Mouse (Mus musculus) MEL (cell line): ENCODE results near the gene Dars. TPM values are rescaled to one million over a fixed set of nuclear protein-coding genes. Genes with fewer than 3 reads are reported as not detected.
A peak's percentile ranks its signal among the peaks of the same experiment; 100 is the strongest.

Experiments
- DNase-seq: peaks from one replicate; pipeline ENCODE4 v3.0.0; 2011; ENCODE audit warnings: low read depth, low spot score
- H3K27ac ChIP-seq: 2 replicates; pipeline ENCODE4 v1.5.1; 2012; ENCODE audit warnings: low read depth, mild to moderate bottlenecking, control low read depth, low read length, moderate library complexity; ENCODE audit not compliant: control insufficient read depth
- H3K27me3 ChIP-seq, 2 experiments: fragments of 150-350 bp in 1 of 2; sonication (generic) in 1 of 2; 2 replicates each; pipeline ENCODE4 v1.6.1; 2012; ENCODE audit warnings: low read length in 2 of 2, mild to moderate bottlenecking in 2 of 2, improper control_type of control experiment in 1 of 2, moderate library complexity in 1 of 2; ENCODE audit not compliant: insufficient read depth in 2 of 2, control insufficient read depth in 1 of 2
- H3K36me3 ChIP-seq, 2 experiments: 2 replicates each; pipeline ENCODE4 v1.6.1; 2012 to 2014; ENCODE audit warnings: low read length in 2 of 2, improper control_type of control experiment in 1 of 2, inconsistent platforms in 1 of 2, mild to moderate bottlenecking in 1 of 2; ENCODE audit not compliant: insufficient read depth in 2 of 2, control insufficient read depth in 1 of 2
- H3K4me1 ChIP-seq, 2 experiments: fragments of 150-350 bp in 1 of 2; sonication (generic) in 1 of 2; 2 replicates each; pipeline ENCODE4 v1.6.1; 2012; ENCODE audit warnings: low read length in 2 of 2, improper control_type of control experiment in 1 of 2, mild to moderate bottlenecking in 1 of 2; ENCODE audit not compliant: insufficient read depth in 2 of 2, control insufficient read depth in 1 of 2
- H3K4me3 ChIP-seq, 2 experiments: fragments of 150-350 bp in 1 of 2; sonication (generic) in 1 of 2; 2 replicates each; pipeline ENCODE4 v1.5.1; 2012; ENCODE audit warnings: low read depth in 2 of 2, low read length in 2 of 2, mild to moderate bottlenecking in 2 of 2, moderate library complexity in 2 of 2, control low read depth in 1 of 2, improper control_type of control experiment in 1 of 2; ENCODE audit not compliant: control insufficient read depth in 1 of 2, insufficient read depth in 1 of 2
- H3K79me2 ChIP-seq: 2 replicates; pipeline ENCODE4 v1.6.1; 2012; ENCODE audit warnings: mild to moderate bottlenecking, low read length, moderate library complexity; ENCODE audit not compliant: control insufficient read depth, poor library complexity, insufficient read depth
- H3K9ac ChIP-seq: 2 replicates; pipeline ENCODE4 v1.6.1; 2012; ENCODE audit warnings: low read depth, mild to moderate bottlenecking, control low read depth, low read length, moderate library complexity; ENCODE audit not compliant: control insufficient read depth, poor library complexity, severe bottlenecking
- H3K9me3 ChIP-seq: fragments of 150-350 bp; sonication (generic); replicated peaks from 2 replicates; pipeline ENCODE4 v1.6.1; 2012; ENCODE audit warnings: mild to moderate bottlenecking, low read length, improper control_type of control experiment, moderate library complexity; ENCODE audit not compliant: insufficient read depth
- CHD1 ChIP-seq: IDR thresholded peaks from 2 replicates; pipeline ENCODE4 v1.6.1; 2012; ENCODE audit warnings: low read depth, mild to moderate bottlenecking, inconsistent platforms, low read length, improper control_type of control experiment
- CTCF ChIP-seq, 3 experiments: IDR thresholded peaks in 2 of 3; conservative IDR thresholded peaks in 1 of 3; 2 replicates each; pipeline ENCODE4 v1.5.1; 2011 to 2012; ENCODE audit warnings: low read length in 3 of 3, low read depth in 2 of 3, mild to moderate bottlenecking in 2 of 3, improper control_type of control experiment in 1 of 3, inconsistent platforms in 1 of 3, mixed read lengths in 1 of 3, moderate library complexity in 1 of 3; ENCODE audit not compliant: control insufficient read depth in 1 of 3, insufficient read depth in 1 of 3, poor library complexity in 1 of 3, severe bottlenecking in 1 of 3
- ETS1 ChIP-seq: IDR thresholded peaks from 2 replicates; pipeline ENCODE4 v1.6.1; 2012; ENCODE audit warnings: low read depth, mild to moderate bottlenecking, inconsistent platforms, low read length, improper control_type of control experiment, moderate library complexity
- GABPA ChIP-seq: IDR thresholded peaks from 2 replicates; pipeline ENCODE4 v1.6.1; 2012; ENCODE audit warnings: low read depth, mild to moderate bottlenecking, inconsistent platforms, low read length, improper control_type of control experiment, moderate library complexity
- HCFC1 ChIP-seq: IDR thresholded peaks from 2 replicates; pipeline ENCODE4 v1.6.1; 2012; ENCODE audit warnings: low read depth, mild to moderate bottlenecking, inconsistent platforms, low read length, improper control_type of control experiment, moderate library complexity
- JUND ChIP-seq: IDR thresholded peaks from 2 replicates; pipeline ENCODE4 v1.6.1; 2011; ENCODE audit warnings: low read depth, mild to moderate bottlenecking, improper control_type of control experiment, low read length
- MEF2A ChIP-seq: IDR thresholded peaks from 2 replicates; pipeline ENCODE4 v1.6.1; 2014; ENCODE audit warnings: low read depth, mild to moderate bottlenecking, inconsistent platforms, low read length, improper control_type of control experiment; ENCODE audit not compliant: poor library complexity, insufficient replicate concordance, severe bottlenecking; ENCODE audit errors: extremely low read depth
- MXI1 ChIP-seq: IDR thresholded peaks from 2 replicates; pipeline ENCODE4 v1.6.1; 2011; ENCODE audit warnings: mild to moderate bottlenecking, low read depth, low read length, improper control_type of control experiment
- MYC ChIP-seq: IDR thresholded peaks from 2 replicates; pipeline ENCODE4 v1.6.1; 2011; ENCODE audit warnings: low read depth, mild to moderate bottlenecking, low read length, improper control_type of control experiment, moderate library complexity
- NRF1 ChIP-seq: IDR thresholded peaks from 2 replicates; pipeline ENCODE4 v1.6.1; 2014; ENCODE audit warnings: low read depth, mild to moderate bottlenecking, inconsistent platforms, low read length, improper control_type of control experiment, moderate library complexity; ENCODE audit not compliant: poor library complexity, insufficient read depth, severe bottlenecking
- POLR2AphosphoS2 ChIP-seq: IDR thresholded peaks from 2 replicates; pipeline ENCODE4 v1.6.1; 2011; ENCODE audit warnings: low read length, improper control_type of control experiment
- RCOR1 ChIP-seq: IDR thresholded peaks from 2 replicates; pipeline ENCODE4 v1.6.1; 2012; ENCODE audit warnings: low read depth, mild to moderate bottlenecking, inconsistent platforms, low read length, improper control_type of control experiment
- SMC3 ChIP-seq: IDR thresholded peaks from 2 replicates; pipeline ENCODE4 v1.6.1; 2011; ENCODE audit warnings: low read depth, low read length, improper control_type of control experiment
- TCF12 ChIP-seq: IDR thresholded peaks from 2 replicates; pipeline ENCODE4 v1.6.1; 2014; ENCODE audit warnings: low read depth, mild to moderate bottlenecking, inconsistent platforms, low read length, improper control_type of control experiment, moderate library complexity
- UBTF ChIP-seq: IDR thresholded peaks from 2 replicates; pipeline ENCODE4 v1.6.1; 2012; ENCODE audit warnings: low read depth, mild to moderate bottlenecking, inconsistent platforms, low read length, improper control_type of control experiment, moderate library complexity, borderline replicate concordance; ENCODE audit not compliant: insufficient read depth
- USF1 ChIP-seq: IDR thresholded peaks from 2 replicates; pipeline ENCODE4 v1.6.1; 2014; ENCODE audit warnings: low read depth, mild to moderate bottlenecking, inconsistent platforms, low read length, improper control_type of control experiment, moderate library complexity
- USF2 ChIP-seq, 2 experiments: IDR thresholded peaks; 2 replicates each; pipeline ENCODE4 v1.6.1; 2011 to 2012; ENCODE audit warnings: improper control_type of control experiment in 2 of 2, low read length in 2 of 2, borderline replicate concordance in 1 of 2, inconsistent platforms in 1 of 2, low read depth in 1 of 2, mild to moderate bottlenecking in 1 of 2; ENCODE audit not compliant: insufficient read depth in 1 of 2
- ZMIZ1 ChIP-seq: IDR thresholded peaks from 2 replicates; pipeline ENCODE4 v1.6.1; 2012; ENCODE audit warnings: low read depth, mild to moderate bottlenecking, inconsistent platforms, low read length, improper control_type of control experiment, moderate library complexity
- polyA plus RNA-seq, 2 experiments: library from polyadenylated mRNA; stranded (reverse) in 1 of 2; unstranded in 1 of 2; fragments of >175 nt in 1 of 2; fragments of >200 nt in 1 of 2; gene quantifications; 2 replicates each; pipeline versions ENCODE4 v1.2.1 to v1.2.4; 2012; ENCODE audit warnings: low replicate concordance in 2 of 2, low read depth in 1 of 2; ENCODE audit not compliant: insufficient read length in 2 of 2, insufficient read depth in 1 of 2, missing spikeins in 1 of 2
- total RNA-seq: library from RNA; depleted of rRNA; stranded (reverse); fragments of 300-350 nt; gene quantifications from 2 replicates; pipeline ENCODE4 v1.2.3, GENCODE M21; 2012

Dars gene
- total and polyA plus RNA-seq, 3 experiments: 95.2 to 104 TPM; not detected in 1

DNA sequence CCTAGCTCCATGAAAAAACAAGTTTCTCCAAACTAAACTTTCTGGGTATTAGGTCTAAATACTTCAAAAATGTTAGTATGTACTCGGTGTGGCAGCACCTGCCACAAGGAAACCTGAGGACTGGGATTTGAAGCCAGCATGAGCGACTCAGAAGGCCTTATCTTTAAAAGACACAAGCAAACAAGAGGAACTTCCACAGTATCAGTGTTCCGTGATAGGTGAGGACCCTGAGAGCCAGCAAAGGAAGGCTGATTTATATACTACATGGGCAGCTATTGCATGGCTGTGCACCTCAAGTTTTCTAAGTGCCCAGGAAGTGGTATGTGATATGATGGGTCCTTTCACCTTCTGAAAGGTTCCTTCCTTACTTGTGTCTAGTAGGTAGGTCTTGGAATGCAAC lies 64.1 kb downstream of the Dars start (continued):
- TF ChIP-seq USF2 (IDR thresholded peaks at IDR 0.05; ENCODE audit: borderline replicate concordance in 1 of 2, insufficient read depth in 1 of 2, low read depth in 1 of 2, low read length in 2 of 2) (no peak), MXI1 (peak; percentile 30; the same call in 1 of the 2 replicates), ZMIZ1 (no peak), GABPA (no peak), UBTF (no peak), HCFC1 (no peak), USF1 (no peak), MYC (no peak), SMC3 (no peak), ETS1 (peak; percentile 49; the same call in 1 of the 2 replicates), JUND (no peak), POLR2AphosphoS2 (no peak)

DNA sequence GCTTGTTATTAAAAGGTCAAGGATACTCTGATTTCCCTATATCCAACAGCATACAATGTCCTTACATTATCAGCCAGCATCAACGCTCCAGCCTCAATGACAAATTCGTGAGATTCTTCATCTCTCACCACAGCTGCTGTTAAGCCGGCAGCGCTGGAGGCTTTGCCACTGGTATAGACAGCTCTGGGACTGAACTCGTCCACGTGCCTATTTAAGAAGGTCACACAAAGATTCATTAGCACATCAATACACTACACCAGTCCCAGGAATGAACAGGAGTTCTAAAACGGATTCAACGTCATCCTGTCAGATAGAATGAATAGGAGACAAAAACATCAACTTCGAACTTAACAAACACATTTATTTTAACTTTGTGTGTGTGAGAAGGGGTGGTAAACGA lies 72.9 kb downstream of the Dars start:
- TF ChIP-seq RCOR1 (no peak), CHD1 (no peak)
- no peaks in the 10 kb centered on the region for H3K9me3 ChIP-seq
- H3K27ac ChIP-seq: no peak overlapping the region
- H3K79me2 ChIP-seq: no peaks in the 10 kb centered on the region; the same call in 1 of the 2 replicates
- peaks cover 0 to 35% of the 10 kb centered on the region in 2 experiments; a peak in 2 of 4 replicates for H3K36me3 ChIP-seq
- no peak for DNase-seq
- no peaks in the 10 kb centered on the region for H3K4me1 ChIP-seq
- H3K4me3 ChIP-seq: no peak overlapping the region
- no peak overlapping the region for H3K9ac ChIP-seq
- no peaks in the 10 kb centered on the region for H3K27me3 ChIP-seq

DNA sequence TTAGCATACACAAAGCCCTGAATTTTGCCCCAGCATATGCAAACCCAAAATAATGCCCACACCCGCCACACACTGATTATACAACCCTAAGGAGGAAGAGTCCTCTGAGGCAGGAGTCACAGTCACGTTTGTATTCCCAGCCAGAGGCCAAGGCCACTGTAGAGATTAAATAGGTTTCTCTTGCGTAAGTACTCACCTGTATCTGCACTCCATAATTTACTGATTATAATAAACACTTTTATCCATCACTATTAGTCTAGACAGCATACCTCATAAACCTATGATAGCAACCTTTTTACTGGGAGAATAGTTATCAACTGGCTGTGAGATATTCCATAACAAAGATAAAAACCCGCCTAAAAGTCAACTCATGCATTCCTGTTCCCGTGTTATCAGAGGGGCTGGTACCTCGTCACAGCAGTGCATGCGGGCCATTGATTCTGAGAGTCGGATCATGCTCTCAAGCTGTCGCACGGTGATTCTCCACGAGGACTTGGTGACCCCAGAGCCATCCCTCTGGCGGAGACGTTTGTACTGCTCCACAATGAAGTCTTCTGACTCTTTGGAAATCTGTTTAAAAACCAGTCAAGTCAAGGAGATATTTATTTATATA lies 79.4 kb downstream of the Dars start:
- DNase-seq: no peak
- H3K4me3 ChIP-seq: no peak overlapping the region
- H3K27me3 ChIP-seq: no peaks in the 10 kb centered on the region
- no peak for TF ChIP-seq CHD1
- no peak for TF ChIP-seq MXI1
- no peak for TF ChIP-seq ZMIZ1
- no peak for TF ChIP-seq CTCF (IDR thresholded peaks at IDR 0.05 in 2 of 3, conservative IDR thresholded peaks at IDR 0.05 in 1 of 3; ENCODE audit: control insufficient read depth in 1 of 3, insufficient read depth in 1 of 3, low read depth in 2 of 3, low read length in 3 of 3, poor library complexity in 1 of 3, severe bottlenecking in 1 of 3)
- no peak for TF ChIP-seq NRF1
- no peak for TF ChIP-seq ETS1
- no peak for TF ChIP-seq USF2 (IDR thresholded peaks at IDR 0.05; ENCODE audit: borderline replicate concordance in 1 of 2, insufficient read depth in 1 of 2, low read depth in 1 of 2, low read length in 2 of 2)
- TF ChIP-seq MEF2A: no peak
- TF ChIP-seq TCF12: no peak
- no peaks in the 10 kb centered on the region; the same call in 1 of the 2 replicates for H3K79me2 ChIP-seq
- H3K9me3 ChIP-seq: no peaks in the 10 kb centered on the region
- no peak overlapping the region for H3K9ac ChIP-seq
- no peaks in the 10 kb centered on the region for H3K4me1 ChIP-seq
- peaks cover 0 to 33% of the 10 kb centered on the region in 2 experiments; a peak in 2 of 4 replicates for H3K36me3 ChIP-seq
- no peak overlapping the region for H3K27ac ChIP-seq
